Mouse (Mus musculus) 3T3-L1 (cell line): ENCODE data around the gene Spib.

Experiments
- DNase-seq: peaks from one replicate; pipeline ENCODE4 v3.0.0-alpha.2; 2015; ENCODE audit warnings: low read depth, low spot score

Gene Spib

GRCm38 (mm10) chr7:44526414-44527154 is 5.3 kb downstream of the Spib start:
- DNase-seq = no peak

GRCm38 (mm10) chr7:44525126-44525832 is 6.6 kb downstream of the Spib start:
- peak; percentile 58 for DNase-seq

- DNase-seq = no peak
Observed at GRCm38 (mm10) chr7:44524502-44524901, 7.4 kb downstream of the Spib start, which contains the start of gene Mybpc2. TSS of gene Mybpc2 (minus strand) at chr7:44524656.

GRCm38 (mm10) chr7:44523056-44523455 is 8.8 kb downstream of the Spib start:
- no peak for DNase-seq

GRCm38 (mm10) chr7:44521710-44522109 is 10.2 kb downstream of the Spib start:
- no peak for DNase-seq

- DNase-seq = no peak
Observed at GRCm38 (mm10) chr7:44520990-44521389, 10.9 kb downstream of the Spib start.

- DNase-seq = peak; percentile 43
Observed at GRCm38 (mm10) chr7:44519240-44519913, 12.5 kb downstream of the Spib start.

GRCm38 (mm10) chr7:44507491-44507890 is 24.4 kb downstream of the Spib start:
- no peak for DNase-seq

- peak; percentile 77 for DNase-seq
Observed at GRCm38 (mm10) chr7:44501563-44502115, 30.2 kb downstream of the Spib start.

- no peak for DNase-seq
Observed at GRCm38 (mm10) chr7:44500046-44500445, 31.8 kb downstream of the Spib start.

- DNase-seq = no peak
Observed at GRCm38 (mm10) chr7:44498922-44499321, 32.9 kb downstream of the Spib start.

GRCm38 (mm10) chr7:44497361-44498055 is 34.4 kb downstream of the Spib start:
- DNase-seq = no peak

GRCm38 (mm10) chr7:44496771-44497109 is 35.1 kb downstream of the Spib start:
- no peak for DNase-seq

- DNase-seq = peak; percentile 97
Observed at GRCm38 (mm10) chr7:44495992-44496770, 35.7 kb downstream of the Spib start, which contains the start of the genes Emc10 and Fam71e1. TSS of gene Emc10 (minus strand) at chr7:44496529. TSS of gene Fam71e1 (plus strand) at chr7:44496581.

- peak; percentile 26 for DNase-seq
Observed at GRCm38 (mm10) chr7:44495086-44495485, 36.8 kb downstream of the Spib start.

- no peak for DNase-seq
Observed at GRCm38 (mm10) chr7:44494681-44495080, 37.2 kb downstream of the Spib start.

- DNase-seq = no peak
Observed at GRCm38 (mm10) chr7:44492166-44492826, 39.6 kb downstream of the Spib start.

GRCm38 (mm10) chr7:44491391-44491790 is 40.5 kb downstream of the Spib start:
- DNase-seq = no peak

- no peak for DNase-seq
Observed at GRCm38 (mm10) chr7:44490281-44490680, 41.6 kb downstream of the Spib start.

GRCm38 (mm10) chr7:44488545-44488944 is 43.3 kb downstream of the Spib start:
- no peak for DNase-seq
